Mouse (Mus musculus) heart, embryonic 10.5 days (tissue): ENCODE data around the gene Bbof1. TPM values are rescaled to one million over a fixed set of nuclear protein-coding genes. Genes with fewer than 3 reads are reported as not detected.

Source experiments
- polyA plus RNA-seq: library from polyadenylated mRNA; unstranded; fragments of >200 nt; fragmentation: Nextera tagmentation; extraction: Ambion mirVana; gene quantifications from 2 replicates; pipeline ENCODE4 v1.2.1, GENCODE M21; 2016

Bbof1 gene
- polyA plus RNA-seq, 1 experiment from 2014 or later, result 0.57 TPM

Other genes starting within 250 kb of the Bbof1 start
- 8.0 and 10.5 TPM in 2 replicates for gene Elmsan1, start 190.2 kb upstream of the Bbof1 start, polyA plus RNA-seq
- gene Ptgr2, start 123.8 kb upstream of the Bbof1 start, polyA plus RNA-seq, result 52.7 and 79.6 TPM in 2 replicates
- gene Zfp410, start 92.2 kb upstream of the Bbof1 start, polyA plus RNA-seq, result 67.0 and 77.1 TPM in 2 replicates
- gene Coq6, start 47.4 kb upstream of the Bbof1 start, polyA plus RNA-seq, result 53.7 and 74.2 TPM in 2 replicates
- gene Fam161b, start 47.2 kb upstream of the Bbof1 start, polyA plus RNA-seq, result 4.4 and 4.7 TPM in 2 replicates
- 20.0 and 23.4 TPM in 2 replicates for gene Entpd5, start within 50 bp of the Bbof1 start, polyA plus RNA-seq
- gene Rnf113a2, start 8.1 kb downstream of the Bbof1 start, polyA plus RNA-seq, result 20.0 and 22.0 TPM in 2 replicates
- gene Aldh6a1, start 41.9 kb downstream of the Bbof1 start, polyA plus RNA-seq, result 23.8 and 31.3 TPM in 2 replicates
- gene Lin52, start 42.4 kb downstream of the Bbof1 start, polyA plus RNA-seq, result 17.7 and 20.5 TPM in 2 replicates
- gene Vsx2, start 160.7 kb downstream of the Bbof1 start, polyA plus RNA-seq, result not detected in 2 replicates
- gene Abcd4, start 208.3 kb downstream of the Bbof1 start, polyA plus RNA-seq, result 13.1 and 13.8 TPM in 2 replicates
- not detected in 2 replicates for gene Vrtn, start 231.9 kb downstream of the Bbof1 start, polyA plus RNA-seq